Mouse (Mus musculus): Measurements from ENCODE around the gene Slc29a4.

Slc29a4 gene

GRCm38 (mm10) chr5:142747026-142747629 lies 54.8 kb downstream of the Slc29a4 start:
- no peak for DNase-seq (ENCODE audit: low spot score)

- no peak for DNase-seq (ENCODE audit: low spot score)
Measured at GRCm38 (mm10) chr5:142750173-142750572, 57.9 kb downstream of the Slc29a4 start.

- DNase-seq (ENCODE audit: low spot score): no peak
Measured at GRCm38 (mm10) chr5:142752241-142752640, 59.9 kb downstream of the Slc29a4 start.

- no peak for DNase-seq (ENCODE audit: low spot score)
Measured at GRCm38 (mm10) chr5:142759786-142760185, 67.5 kb downstream of the Slc29a4 start.

GRCm38 (mm10) chr5:142761326-142761983 lies 69.1 kb downstream of the Slc29a4 start:
- DNase-seq (ENCODE audit: low spot score): no peak

GRCm38 (mm10) chr5:142762082-142762807 lies 69.9 kb downstream of the Slc29a4 start:
- DNase-seq (ENCODE audit: low spot score): no peak

GRCm38 (mm10) chr5:142764306-142764705 lies 72.0 kb downstream of the Slc29a4 start:
- DNase-seq (ENCODE audit: low spot score): no peak

GRCm38 (mm10) chr5:142764889-142765288 lies 72.6 kb downstream of the Slc29a4 start:
- DNase-seq (ENCODE audit: low spot score): no peak

- no peak for DNase-seq (ENCODE audit: low spot score)
Measured at GRCm38 (mm10) chr5:142766708-142767107, 74.4 kb downstream of the Slc29a4 start.

GRCm38 (mm10) chr5:142767937-142768336 lies 75.6 kb downstream of the Slc29a4 start:
- DNase-seq (ENCODE audit: low spot score): no peak

GRCm38 (mm10) chr5:142768352-142769267 lies 76.3 kb downstream of the Slc29a4 start:
- DNase-seq (ENCODE audit: low spot score): no peak

GRCm38 (mm10) chr5:142769641-142770040 lies 77.3 kb downstream of the Slc29a4 start:
- DNase-seq (ENCODE audit: low spot score): no peak

GRCm38 (mm10) chr5:142771034-142771433 lies 78.7 kb downstream of the Slc29a4 start:
- no peak for DNase-seq (ENCODE audit: low spot score)

GRCm38 (mm10) chr5:142771964-142772363 lies 79.7 kb downstream of the Slc29a4 start:
- DNase-seq (ENCODE audit: low spot score): no peak

Data from urinary bladder, postnatal 10 days (tissue).